Mouse (Mus musculus) cortical plate, adult 2 months (tissue): ENCODE data around the gene Hoxa5. TPM values are rescaled to one million over a fixed set of nuclear protein-coding genes. Genes with fewer than 3 reads are reported as not detected.

ENCODE experiments used
- H3K27ac ChIP-seq: fragments of 200-500 bp; 2 replicates; pipeline ENCODE4 v1.5.1; 2012; ENCODE audit warnings: low read length, control low read depth, inconsistent platforms; ENCODE audit not compliant: insufficient read depth
- H3K4me1 ChIP-seq: fragments of 200-500 bp; 2 replicates; pipeline ENCODE4 v1.6.1; 2011; ENCODE audit warnings: low read length; ENCODE audit not compliant: control insufficient read depth, insufficient read depth
- H3K4me3 ChIP-seq: fragments of 200-500 bp; 2 replicates; pipeline ENCODE4 v1.5.1; 2011; ENCODE audit warnings: mild to moderate bottlenecking, low read length, control low read depth; ENCODE audit not compliant: insufficient read depth
- CTCF ChIP-seq: fragments of 200-500 bp; IDR thresholded peaks from 2 replicates; pipeline ENCODE4 v1.5.1; 2011; ENCODE audit warnings: mild to moderate bottlenecking, control low read depth, low read length; ENCODE audit not compliant: insufficient read depth; ENCODE audit errors: extremely low read depth
- POLR2A ChIP-seq: fragments of 200-500 bp; IDR thresholded peaks from 2 replicates; pipeline ENCODE4 v1.6.1; 2011; ENCODE audit warnings: mild to moderate bottlenecking, low read length, control low read depth; ENCODE audit not compliant: insufficient read depth; ENCODE audit errors: extremely low read depth
- polyA plus RNA-seq: library from polyadenylated mRNA; depleted of rRNA; stranded (reverse); fragments of >200 nt; gene quantifications from 2 replicates; pipeline ENCODE4 v1.2.3, GENCODE M21; 2012

Gene Hoxa5
- polyA plus RNA-seq, 1 experiment, result not detected

- Histone ChIP-seq H3K27ac (no peak within 1 kb of the TSS), H3K4me1 (no peaks in the 10 kb centered on the region), H3K4me3 (no peak within 1 kb of the TSS)
- TF ChIP-seq CTCF (peak; percentile 22; the same call in 1 of the 2 replicates), POLR2A (no peak)
Observed at GRCm38 (mm10) chr6:52240389-52241000, 36.1 kb upstream of the Hoxa5 start, which contains the start of gene Hoxa10. Hoxa10 (minus strand) TSS chr6:52240854.

- no peak overlapping the region for H3K4me3 ChIP-seq
- TF ChIP-seq CTCF (no peak), POLR2A (no peak)
- H3K27ac ChIP-seq, result no peak overlapping the region
- no peaks in the 10 kb centered on the region for H3K4me1 ChIP-seq
Observed at GRCm38 (mm10) chr6:52239625-52240388, 35.4 kb upstream of the Hoxa5 start.

GRCm38 (mm10) chr6:52238976-52239375 is 34.6 kb upstream of the Hoxa5 start:
- Histone ChIP-seq H3K4me3 (no peak overlapping the region), H3K27ac (no peak overlapping the region), H3K4me1 (no peaks in the 10 kb centered on the region)
- TF ChIP-seq CTCF (no peak), POLR2A (no peak)

GRCm38 (mm10) chr6:52238155-52238545 is 33.8 kb upstream of the Hoxa5 start:
- Histone ChIP-seq H3K4me1 (no peaks in the 10 kb centered on the region), H3K4me3 (no peak overlapping the region), H3K27ac (no peak overlapping the region)
- TF ChIP-seq CTCF, result no peak
- no peak for TF ChIP-seq POLR2A

GRCm38 (mm10) chr6:52237346-52238154 is 33.2 kb upstream of the Hoxa5 start:
- H3K4me1 ChIP-seq, result no peaks in the 10 kb centered on the region
- H3K4me3 ChIP-seq, result no peak overlapping the region
- TF ChIP-seq POLR2A, result no peak
- TF ChIP-seq CTCF, result no peak
- H3K27ac ChIP-seq, result no peak overlapping the region

GRCm38 (mm10) chr6:52236806-52237205 is 32.4 kb upstream of the Hoxa5 start:
- no peak for TF ChIP-seq CTCF
- TF ChIP-seq POLR2A, result no peak
- no peak overlapping the region for H3K27ac ChIP-seq
- H3K4me3 ChIP-seq, result no peak overlapping the region
- no peaks in the 10 kb centered on the region for H3K4me1 ChIP-seq

GRCm38 (mm10) chr6:52235866-52236265 is 31.5 kb upstream of the Hoxa5 start:
- no peak overlapping the region for H3K4me3 ChIP-seq
- H3K4me1 ChIP-seq, result no peaks in the 10 kb centered on the region
- TF ChIP-seq CTCF (no peak), POLR2A (no peak)
- no peak overlapping the region for H3K27ac ChIP-seq

- no peak overlapping the region for H3K27ac ChIP-seq
- TF ChIP-seq POLR2A (no peak), CTCF (no peak)
- H3K4me1 ChIP-seq, result no peaks in the 10 kb centered on the region
- no peak overlapping the region for H3K4me3 ChIP-seq
Observed at GRCm38 (mm10) chr6:52235267-52235666, 30.9 kb upstream of the Hoxa5 start.

GRCm38 (mm10) chr6:52234428-52235140 is 30.2 kb upstream of the Hoxa5 start:
- Histone ChIP-seq H3K4me3 (no peak overlapping the region), H3K4me1 (no peaks in the 10 kb centered on the region), H3K27ac (no peak overlapping the region)
- TF ChIP-seq CTCF, result no peak
- TF ChIP-seq POLR2A, result no peak
